Mouse (Mus musculus) lung, adult 2 months (tissue): ENCODE measurements around the gene Zswim2.

Experiments
- CTCF ChIP-seq: fragments of 200-500 bp; IDR thresholded peaks from 2 replicates; pipeline ENCODE4 v1.5.1; 2011; ENCODE audit warnings: mild to moderate bottlenecking, low read length, control low read depth; ENCODE audit not compliant: insufficient read depth
- POLR2A ChIP-seq: fragments of 200-500 bp; IDR thresholded peaks from 2 replicates; pipeline ENCODE4 v1.6.1; 2011; ENCODE audit warnings: low read depth, mild to moderate bottlenecking, control low read depth, low read length, borderline replicate concordance; ENCODE audit errors: extremely low read depth

- TF ChIP-seq POLR2A (no peak), CTCF (no peak)
Observed at GRCm38 (mm10) chr2:83901896-83902540, 39.0 kb downstream of the Zswim2 start.
